ENCODE assay signal across 8 mouse cellular contexts in the genomic region with DNA sequence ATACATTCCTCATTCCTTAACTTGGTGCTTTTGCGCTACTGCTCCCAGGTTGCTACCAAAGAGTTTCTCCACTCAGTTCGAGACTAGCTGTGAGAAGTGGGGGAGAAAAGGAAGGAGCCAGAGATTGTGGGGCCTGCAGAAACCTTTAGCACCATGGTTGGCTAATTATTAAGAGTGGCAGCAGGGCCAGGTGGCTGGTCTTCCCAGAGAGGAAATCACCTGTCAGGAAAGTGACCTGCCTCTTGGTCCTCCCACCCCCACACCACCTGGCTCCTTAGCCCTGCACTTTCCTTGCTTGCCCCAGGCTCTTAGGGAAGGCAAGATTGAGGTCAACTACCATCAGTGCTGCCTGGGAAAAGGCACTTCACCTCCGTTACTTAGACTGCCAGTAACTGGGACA. TPM values are rescaled to one million over a fixed set of nuclear protein-coding genes. Genes with fewer than 3 reads are reported as not detected.
DNase-seq lines count a peak whose midpoint lies in the region; ATAC-seq and TF ChIP-seq lines count a peak whose summit lies in the region.

No protein-coding gene starts in this region.

- no peaks in the 10 kb centered on the region for H3K27me3 ChIP-seq in heart, postnatal 0 days (ENCODE audit: control insufficient read depth, insufficient read depth, low read length)
- no peaks in the 10 kb centered on the region for H3K27me3 ChIP-seq in hindbrain, embryonic 12.5 days
- H3K27me3 ChIP-seq in midbrain, embryonic 10.5 days (ENCODE audit: low read depth, poor library complexity, severe bottlenecking) = no peaks in the 10 kb centered on the region

- no peaks in the 10 kb centered on the region for H3K4me1 ChIP-seq in heart, postnatal 0 days (ENCODE audit: control insufficient read depth, insufficient read depth)
- peaks cover 10% of the 10 kb centered on the region for H3K4me1 ChIP-seq in bone marrow macrophage, adult 2 months (ENCODE audit: control insufficient read depth, insufficient read depth, low read length)
- peaks cover 13% of the 10 kb centered on the region for H3K4me1 ChIP-seq in hindbrain, embryonic 12.5 days
- H3K4me1 ChIP-seq in midbrain, embryonic 10.5 days = peaks cover 26% of the 10 kb centered on the region

- ATAC-seq in heart, postnatal 0 days (ENCODE audit: insufficient read depth, low read depth) = no peak
- ATAC-seq in hindbrain, embryonic 12.5 days (ENCODE audit: low FRiP score) = no peak

- H3K9ac ChIP-seq in heart, postnatal 0 days (replicated peaks; ENCODE audit: low read depth, low read length) = no peak overlapping the region; the same call in 1 of the 2 replicates
- no peak overlapping the region for H3K9ac ChIP-seq in hindbrain, embryonic 12.5 days

- DNase-seq in heart, postnatal 0 days (ENCODE audit: low spot score) = no peak
- DNase-seq in heart, postnatal 14 days = no peak
- DNase-seq in midbrain, embryonic 10.5 days (ENCODE audit: low spot score) = no peak
- DNase-seq in frontal cortex, adult 2 months (ENCODE audit: extremely low spot score in 1 of 2, low spot score in 1 of 2) = no peak
- no peak for DNase-seq in gastrocnemius, postnatal 14 days
- DNase-seq in layer of hippocampus, postnatal 25 days (ENCODE audit: extremely low spot score in 1 of 2, low spot score in 1 of 2) = no peak

- H3K4me2 ChIP-seq in heart, postnatal 0 days (ENCODE audit: low read depth, low read length) = peak overlapping the region; percentile 63
- H3K4me2 ChIP-seq in hindbrain, embryonic 12.5 days (replicated peaks) = peak overlapping the region; percentile 57

- WGBS in heart, postnatal 0 days = 32% methylated on average over 3 of the region's 3 CpGs
- WGBS in hindbrain, embryonic 12.5 days = 41% methylated on average over 3 of the region's 3 CpGs
- WGBS in midbrain, embryonic 10.5 days = 40% methylated on average over 3 of the region's 3 CpGs

- intact Hi-C loops in heart, postnatal 14 days (cut with DNase I) = loop anchor here (10.0 kb wide), 1 partner anchor 900 kb away; a partner anchor contains a TSS
- intact Hi-C loops in gastrocnemius, postnatal 14 days (cut with DNase I; ENCODE audit: low total_unique reads) = no loop called here

- no peak for TF ChIP-seq EP300 in heart, postnatal 0 days (IDR thresholded peaks at IDR 0.05; ENCODE audit: low read depth)

- no peaks in the 10 kb centered on the region for H3K36me3 ChIP-seq in heart, postnatal 0 days (replicated peaks; ENCODE audit: control insufficient read depth, insufficient read depth, low read length)
- no peaks in the 10 kb centered on the region for H3K36me3 ChIP-seq in hindbrain, embryonic 12.5 days
- H3K36me3 ChIP-seq in midbrain, embryonic 10.5 days = no peaks in the 10 kb centered on the region

- peak overlapping the region; percentile 71 for H3K4me3 ChIP-seq in heart, postnatal 0 days (ENCODE audit: low read depth, low read length)
- H3K4me3 ChIP-seq in bone marrow macrophage, adult 2 months (ENCODE audit: insufficient read depth, low read length) = peak overlapping the region; percentile 86
- H3K4me3 ChIP-seq in hindbrain, embryonic 12.5 days = peak overlapping the region; percentile 55
- peak overlapping the region; percentile 63 for H3K4me3 ChIP-seq in midbrain, embryonic 10.5 days

- H3K9me3 ChIP-seq in heart, postnatal 0 days (replicated peaks; ENCODE audit: control insufficient read depth, low read length) = no peaks in the 10 kb centered on the region
- no peaks in the 10 kb centered on the region for H3K9me3 ChIP-seq in hindbrain, embryonic 12.5 days (replicated peaks)
- no peaks in the 10 kb centered on the region for H3K9me3 ChIP-seq in midbrain, embryonic 10.5 days (replicated peaks)

- H3K27ac ChIP-seq in heart, postnatal 0 days (ENCODE audit: low read depth) = peak overlapping the region; percentile 91
- no peak overlapping the region for H3K27ac ChIP-seq in bone marrow macrophage, adult 2 months (ENCODE audit: insufficient read depth, low read depth, low read length)
- no peak overlapping the region for H3K27ac ChIP-seq in hindbrain, embryonic 12.5 days
- peak overlapping the region; percentile 88 for H3K27ac ChIP-seq in midbrain, embryonic 10.5 days (replicated peaks)

- TF ChIP-seq CTCF in heart, postnatal 0 days (IDR thresholded peaks at IDR 0.05; ENCODE audit: low read depth) = no peak
- no peak for TF ChIP-seq CTCF in bone marrow macrophage, adult 2 months (IDR thresholded peaks at IDR 0.05; ENCODE audit: low read depth, low read length)

- TF ChIP-seq POLR2A in bone marrow macrophage, adult 2 months (IDR thresholded peaks at IDR 0.05; ENCODE audit: borderline replicate concordance, low read depth, low read length) = no peak

RNA-seq across cellular contexts. Expression of a gene that starts 0.5 kb away (rescaled TPM):
- total RNA-seq in heart, postnatal 0 days (2014; rRNA removed; ENCODE audit: low replicate concordance) = 6.9 and 7.0 TPM in 2 replicates
- polyA plus RNA-seq in heart, postnatal 0 days (2015; fragmentation: Nextera tagmentation; extraction: Ambion mirVana) = 3.8 and 4.0 TPM in 2 replicates
- total RNA-seq in heart, postnatal 14 days (2021) = 1 to 10 TPM; 4.8 to 6.7 TPM
- polyA plus RNA-seq in bone marrow macrophage, adult 2 months (2012; ENCODE audit: insufficient read depth, insufficient read length, missing spikeins) = 3.2 and 3.7 TPM in 2 replicates
- 11.9 and 12.3 TPM in 2 replicates for polyA plus RNA-seq in hindbrain, embryonic 12.5 days (2016; fragmentation: Nextera tagmentation; extraction: Ambion mirVana)
- 10.4 and 10.7 TPM in 2 replicates for polyA plus RNA-seq in midbrain, embryonic 10.5 days (2016; fragmentation: Nextera tagmentation; extraction: Ambion mirVana)
- polyA plus RNA-seq in frontal cortex, adult 2 months (2012; rRNA removed) = 3.4 and 3.5 TPM in 2 replicates
- 1 to 10 TPM; 6.0 to 7.5 TPM for total RNA-seq in gastrocnemius, postnatal 14 days (2021)
- total RNA-seq in layer of hippocampus, postnatal 25 days (2021) = 1 to 10 TPM; 5.6 to 6.3 TPM

Comparison
In these comparisons a context has a peak if more than half of its experiments do, and no peak if none do; other contexts are left out.
1. H3K27ac ChIP-seq: peak in heart, postnatal 0 days (single experiment) and midbrain, embryonic 10.5 days (single experiment); none in bone marrow macrophage, adult 2 months (single experiment) and hindbrain, embryonic 12.5 days (single experiment).
2. Peak in every context shown above with its lines, with median percentiles within 50 percentile points of each other: H3K4me3 ChIP-seq.